Mouse (Mus musculus): ENCODE measurements around the gene Cldn10.

DNA sequence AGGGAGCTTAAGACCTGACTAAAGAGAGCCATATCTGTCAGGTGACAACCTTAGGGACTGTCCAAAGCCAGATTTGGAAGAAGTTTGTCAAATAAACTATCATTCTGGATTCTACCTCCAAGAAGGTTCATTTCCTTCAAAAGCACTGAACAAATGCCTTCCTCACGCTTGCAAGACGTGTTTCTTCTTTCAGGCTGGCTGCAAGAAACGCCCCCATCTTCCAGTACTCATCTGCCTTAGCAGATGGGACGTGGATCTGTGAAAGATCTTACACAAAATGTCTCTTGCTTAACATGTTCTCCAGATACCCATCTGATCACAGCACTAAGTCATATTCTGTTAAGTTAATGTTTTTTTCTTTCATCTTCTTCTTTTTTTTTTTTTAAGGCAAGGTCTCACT lies 102.4 kb downstream of the Cldn10 start:
- TF ChIP-seq CTCF (IDR thresholded peaks at IDR 0.05; ENCODE audit: control insufficient read depth, insufficient read depth, low read length) = no peak
- no peak for TF ChIP-seq POLR2A (IDR thresholded peaks at IDR 0.05; ENCODE audit: borderline replicate concordance, control insufficient read depth, low read depth, low read length)
